Mouse (Mus musculus): Measurements from ENCODE around the gene Pkd1l2.
A peak's percentile ranks its signal among the peaks of the same experiment; 100 is the strongest.

The Pkd1l2 gene

GRCm38 (mm10) chr8:116952428-116952827 lies 129.8 kb downstream of the Pkd1l2 start:
- DNase-seq = no peak

GRCm38 (mm10) chr8:116951778-116952177 lies 130.5 kb downstream of the Pkd1l2 start:
- no peak for DNase-seq

GRCm38 (mm10) chr8:116951369-116951768 lies 130.9 kb downstream of the Pkd1l2 start:
- DNase-seq = no peak

GRCm38 (mm10) chr8:116947589-116947988 lies 134.7 kb downstream of the Pkd1l2 start:
- DNase-seq = peak; percentile 13

- no peak for DNase-seq
Observed at GRCm38 (mm10) chr8:116946851-116947250, 135.4 kb downstream of the Pkd1l2 start.

GRCm38 (mm10) chr8:116946268-116946838 lies 135.9 kb downstream of the Pkd1l2 start:
- peak; percentile 34 for DNase-seq
